Mouse (Mus musculus): ENCODE data around the gene U2af1l4. TPM values are rescaled to one million over a fixed set of nuclear protein-coding genes. Genes with fewer than 3 reads are reported as not detected.
A peak's percentile ranks its signal among the peaks of the same experiment; 100 is the strongest.

The U2af1l4 gene
- polyA plus RNA-seq, 1 experiment from 2014 or later = 85.4 TPM

- Histone ChIP-seq H3K27me3 (replicated peaks; ENCODE audit: control insufficient read depth, insufficient read depth, low read length) (no peaks in the 10 kb centered on the region), H3K4me1 (ENCODE audit: control insufficient read depth, insufficient read depth, low read length) (0 out of 2 replicates have a peak, but pooled peaks cover 11% of the 10 kb centered on the region), H3K4me2 (ENCODE audit: low read depth, low read length) (peak overlapping the region; percentile 47), H3K36me3 (ENCODE audit: control insufficient read depth, insufficient read depth, low read length) (peaks cover 61% of the 10 kb centered on the region), H3K9ac (ENCODE audit: low read depth, low read length) (peak overlapping the region; percentile 35; the same call in 1 of the 2 replicates), H3K27ac (replicated peaks; ENCODE audit: low read depth, low read length) (peak overlapping the region; percentile 48), H3K9me3 (ENCODE audit: control insufficient read depth, low read length) (no peaks in the 10 kb centered on the region), H3K4me3 (ENCODE audit: low read depth, low read length) (peak overlapping the region; percentile 18)
- DNase-seq (ENCODE audit: low spot score) = no peak
- no peak for ATAC-seq (ENCODE audit: low read depth)
- 18% methylated on average over 17 of the region's 17 CpGs for WGBS
Observed at GRCm38 (mm10) chr7:30526399-30526798, 36.7 kb upstream of the U2af1l4 start.

DNA sequence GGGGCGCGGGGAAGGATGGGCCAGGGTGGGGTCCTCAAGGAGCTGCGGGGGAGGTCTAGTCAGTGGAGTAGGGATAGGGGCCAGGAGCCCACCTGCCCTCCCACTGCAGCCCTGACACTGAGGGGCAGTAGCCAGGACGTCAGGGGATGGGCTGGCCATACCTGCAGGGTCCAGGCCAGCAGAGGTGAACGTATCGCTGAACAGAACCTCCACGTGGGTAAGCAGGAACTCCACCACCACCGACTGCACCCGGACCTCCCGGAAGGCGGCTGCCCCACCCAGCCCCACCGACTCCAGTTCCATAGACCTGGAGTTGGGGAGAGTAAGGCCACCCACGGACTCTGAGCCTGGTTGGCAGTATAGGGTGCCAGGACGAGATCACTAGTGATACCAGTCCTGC, 36.1 kb upstream of the U2af1l4 start:
- 0 out of 2 replicates have a peak, but pooled peaks cover 11% of the 10 kb centered on the region for H3K4me1 ChIP-seq (ENCODE audit: control insufficient read depth, insufficient read depth, low read length)
- peak overlapping the region; percentile 48; the same call in 1 of the 2 replicates for H3K27ac ChIP-seq (replicated peaks; ENCODE audit: low read depth, low read length)
- ATAC-seq (ENCODE audit: low read depth) (no peak), DNase-seq (ENCODE audit: low spot score) (no peak)
- peaks cover 67% of the 10 kb centered on the region for H3K36me3 ChIP-seq (ENCODE audit: control insufficient read depth, insufficient read depth, low read length)
- no peaks in the 10 kb centered on the region for H3K27me3 ChIP-seq (replicated peaks; ENCODE audit: control insufficient read depth, insufficient read depth, low read length)
- H3K4me3 ChIP-seq (ENCODE audit: low read depth, low read length) = peak overlapping the region; percentile 18; the same call in 1 of the 2 replicates
- H3K9ac ChIP-seq (ENCODE audit: low read depth, low read length) = peak overlapping the region; percentile 35; the same call in 1 of the 2 replicates
- peak overlapping the region; percentile 47 for H3K4me2 ChIP-seq (ENCODE audit: low read depth, low read length)
- whole genome bisulfite sequencing = 74% methylated on average over 8 of the region's 14 CpGs
- no peaks in the 10 kb centered on the region for H3K9me3 ChIP-seq (ENCODE audit: control insufficient read depth, low read length)

GRCm38 (mm10) chr7:30531291-30531815, 31.7 kb upstream of the U2af1l4 start:
- peak; percentile 13 for DNase-seq (ENCODE audit: low spot score)
- Histone ChIP-seq H3K36me3 (ENCODE audit: control insufficient read depth, insufficient read depth, low read length) (peaks cover 55% of the 10 kb centered on the region), H3K9ac (ENCODE audit: low read depth, low read length) (no peak overlapping the region)

DNA sequence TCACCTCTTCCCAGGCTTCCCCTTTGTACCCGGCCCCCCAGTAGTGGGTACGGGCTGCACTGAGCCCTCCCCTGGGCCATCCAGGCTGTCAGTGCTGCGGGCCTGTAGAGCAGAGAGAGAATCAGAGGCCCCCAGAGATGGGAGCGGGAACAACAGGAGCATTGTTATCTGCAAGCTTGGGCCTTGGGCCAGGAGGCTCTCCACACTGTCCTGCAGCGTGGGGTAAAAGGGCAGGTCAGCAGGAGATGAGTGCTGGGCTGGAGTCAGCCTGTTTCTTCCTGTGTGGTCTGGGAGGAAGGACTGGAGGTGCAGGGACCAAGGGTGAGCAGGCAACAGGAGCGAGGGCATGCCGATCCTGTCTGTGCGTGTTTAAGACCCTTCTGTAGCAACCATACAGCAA, 30.2 kb upstream of the U2af1l4 start:
- 34% methylated on average over 5 of the region's 8 CpGs for WGBS
- Histone ChIP-seq H3K27ac (replicated peaks; ENCODE audit: low read depth, low read length) (no peak overlapping the region), H3K27me3 (replicated peaks; ENCODE audit: control insufficient read depth, insufficient read depth, low read length) (no peaks in the 10 kb centered on the region), H3K4me2 (ENCODE audit: low read depth, low read length) (peak overlapping the region; percentile 78; the same call in 1 of the 2 replicates), H3K9me3 (ENCODE audit: control insufficient read depth, low read length) (no peaks in the 10 kb centered on the region), H3K4me1 (ENCODE audit: control insufficient read depth, insufficient read depth, low read length) (peaks cover 12% of the 10 kb centered on the region; the same call in 1 of the 2 replicates), H3K9ac (ENCODE audit: low read depth, low read length) (peak overlapping the region; percentile 46), H3K4me3 (ENCODE audit: low read depth, low read length) (0 out of 2 replicates have a peak overlapping the region, but pooled peaks have one; percentile 2), H3K36me3 (ENCODE audit: control insufficient read depth, insufficient read depth, low read length) (peaks cover 46% of the 10 kb centered on the region)
- ATAC-seq (ENCODE audit: low read depth) = no peak
- DNase-seq (ENCODE audit: low spot score) = peak; percentile 59

More at GRCm38 (mm10) chr7:30531291-30531815, 31.7 kb upstream of the U2af1l4 start:
- Histone ChIP-seq H3K4me1 (ENCODE audit: control insufficient read depth, insufficient read depth, low read length) (peaks cover 17% of the 10 kb centered on the region; the same call in 1 of the 2 replicates), H3K4me2 (ENCODE audit: low read depth, low read length) (no peak overlapping the region), H3K9me3 (ENCODE audit: control insufficient read depth, low read length) (no peaks in the 10 kb centered on the region), H3K4me3 (ENCODE audit: low read depth, low read length) (no peak overlapping the region), H3K27ac (replicated peaks; ENCODE audit: low read depth, low read length) (no peak overlapping the region), H3K27me3 (replicated peaks; ENCODE audit: control insufficient read depth, insufficient read depth, low read length) (no peaks in the 10 kb centered on the region)
- ATAC-seq (ENCODE audit: low read depth) = no peak
- 77% methylated on average over 9 of the region's 9 CpGs for WGBS

DNA sequence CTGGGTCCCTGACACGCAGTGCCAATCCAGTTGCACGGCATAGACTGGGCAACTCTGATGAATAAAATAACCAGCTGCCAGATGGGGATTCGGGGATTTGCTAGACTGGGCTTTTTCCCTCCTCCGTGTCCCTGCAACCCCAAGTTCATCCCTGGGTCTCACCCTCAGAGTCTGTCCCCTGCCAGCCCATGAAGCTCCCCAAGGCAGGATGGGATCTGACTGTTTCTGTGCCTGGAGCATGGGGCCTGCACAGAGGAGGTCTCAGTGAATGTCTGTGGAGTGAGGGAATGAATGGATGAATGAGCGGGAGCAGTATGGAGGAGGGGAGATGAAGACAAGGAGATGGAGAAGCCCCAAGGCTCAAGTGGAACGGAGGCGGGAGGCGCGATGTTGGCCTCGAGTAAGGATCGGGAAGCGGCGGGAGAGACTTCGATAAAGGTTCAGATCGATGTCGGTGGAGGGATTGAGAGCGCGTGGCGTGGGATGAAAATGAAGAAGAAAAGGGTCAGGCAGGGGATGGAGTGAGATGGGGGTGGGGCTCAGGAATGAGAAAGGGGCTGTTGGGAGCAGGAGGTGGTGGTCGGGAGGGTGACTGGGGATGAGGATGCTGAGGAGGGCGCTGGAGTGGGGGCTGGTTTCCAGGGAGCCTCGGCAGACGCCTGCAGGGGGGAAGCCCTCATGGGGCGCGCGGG, 29.0 kb upstream of the U2af1l4 start:
- Histone ChIP-seq H3K4me3 (ENCODE audit: low read depth, low read length) (peak overlapping the region; percentile 60), H3K4me1 (ENCODE audit: control insufficient read depth, insufficient read depth, low read length) (peaks cover 12% of the 10 kb centered on the region; the same call in 1 of the 2 replicates), H3K9ac (ENCODE audit: low read depth, low read length) (peak overlapping the region; percentile 68), H3K27me3 (replicated peaks; ENCODE audit: control insufficient read depth, insufficient read depth, low read length) (no peaks in the 10 kb centered on the region), H3K9me3 (ENCODE audit: control insufficient read depth, low read length) (no peaks in the 10 kb centered on the region), H3K4me2 (ENCODE audit: low read depth, low read length) (peak overlapping the region; percentile 78), H3K36me3 (ENCODE audit: control insufficient read depth, insufficient read depth, low read length) (peaks cover 40% of the 10 kb centered on the region), H3K27ac (replicated peaks; ENCODE audit: low read depth, low read length) (no peak overlapping the region)
- DNase-seq (ENCODE audit: low spot score) (peak; percentile 7), ATAC-seq (ENCODE audit: low read depth) (peak; percentile 19)
- 6% methylated on average over 25 of the region's 26 CpGs for WGBS

DNA sequence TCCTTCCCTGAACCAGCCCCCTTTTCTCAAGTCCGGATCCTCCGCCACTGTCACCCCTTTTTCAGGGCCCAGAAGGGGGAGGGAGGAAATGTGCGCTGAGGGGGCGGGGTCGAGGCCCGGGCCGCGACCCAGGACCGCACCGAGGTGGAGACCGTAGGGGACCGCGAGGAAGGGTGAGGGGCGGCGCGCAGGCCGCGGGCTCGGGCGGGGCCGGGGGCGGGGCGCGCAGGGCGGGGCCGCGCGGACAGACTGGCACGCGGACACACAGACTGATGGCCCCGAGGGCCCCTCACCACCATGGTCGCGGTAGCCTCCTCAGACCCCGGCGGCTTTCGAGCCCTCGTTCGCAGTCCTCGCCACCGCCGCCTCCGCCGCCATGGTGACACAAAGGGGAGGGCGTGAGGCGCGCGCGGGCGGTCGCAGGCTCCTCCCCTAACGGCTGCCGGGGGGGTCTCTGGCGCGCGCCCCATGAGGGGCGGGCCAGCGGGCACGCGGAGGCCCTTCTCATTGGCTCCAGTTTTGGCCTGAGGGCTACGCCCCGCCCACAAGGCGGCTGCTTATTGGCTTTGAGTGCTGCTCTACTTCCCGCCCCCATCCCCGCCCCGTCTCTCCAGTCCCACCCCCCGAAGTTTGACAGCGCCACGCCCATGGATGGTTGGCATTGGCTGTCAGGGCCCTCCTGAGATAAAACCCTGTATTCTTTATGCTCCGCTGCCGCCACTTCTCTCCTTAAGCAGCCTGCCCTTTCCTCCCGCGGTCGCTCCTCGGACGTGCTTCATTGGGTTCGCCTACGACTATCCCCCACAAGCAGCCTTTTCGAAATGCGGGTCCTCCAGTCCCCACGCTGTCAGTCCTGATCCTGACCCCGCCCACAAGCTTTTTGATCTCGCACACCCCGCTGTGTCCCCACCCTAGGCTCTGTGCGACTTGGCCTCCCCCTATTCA, 28.2 kb upstream of the U2af1l4 start, which contains the start of gene Arhgap33:
Gene Arhgap33, minus strand, starts transcription at position 428 of the 945 bp plus-strand sequence.
- Histone ChIP-seq H3K4me1 (ENCODE audit: control insufficient read depth, insufficient read depth, low read length) (peaks cover 12% of the 10 kb centered on the region; the same call in 1 of the 2 replicates), H3K27me3 (replicated peaks; ENCODE audit: control insufficient read depth, insufficient read depth, low read length) (no peaks in the 10 kb centered on the region), H3K9ac (ENCODE audit: low read depth, low read length) (peak within 1 kb of the TSS; percentile 68), H3K4me3 (ENCODE audit: low read depth, low read length) (peak within 1 kb of the TSS; percentile 60), H3K9me3 (ENCODE audit: control insufficient read depth, low read length) (no peaks in the 10 kb centered on the region), H3K36me3 (ENCODE audit: control insufficient read depth, insufficient read depth, low read length) (peaks cover 40% of the 10 kb centered on the region), H3K4me2 (ENCODE audit: low read depth, low read length) (peak within 1 kb of the TSS; percentile 78), H3K27ac (replicated peaks; ENCODE audit: low read depth, low read length) (peak within 1 kb of the TSS; percentile 30; the same call in 1 of the 2 replicates)
- DNase-seq (ENCODE audit: low spot score) (peak; percentile 99), ATAC-seq (ENCODE audit: low read depth) (peak; percentile 93)
- WGBS = 1% methylated on average over 39 of the region's 84 CpGs

- no peaks in the 10 kb centered on the region for H3K4me1 ChIP-seq (ENCODE audit: control insufficient read depth, insufficient read depth, low read length)
- no peak for DNase-seq (ENCODE audit: low spot score)
- H3K27me3 ChIP-seq (replicated peaks; ENCODE audit: control insufficient read depth, insufficient read depth, low read length) = no peaks in the 10 kb centered on the region
- H3K4me2 ChIP-seq (ENCODE audit: low read depth, low read length) = no peak overlapping the region
- H3K9ac ChIP-seq (ENCODE audit: low read depth, low read length) = no peak overlapping the region
- no peak for ATAC-seq (ENCODE audit: low read depth)
- peaks cover 40% of the 10 kb centered on the region for H3K36me3 ChIP-seq (ENCODE audit: control insufficient read depth, insufficient read depth, low read length)
- no peak overlapping the region for H3K4me3 ChIP-seq (ENCODE audit: low read depth, low read length)
- H3K9me3 ChIP-seq (ENCODE audit: control insufficient read depth, low read length) = no peaks in the 10 kb centered on the region
- WGBS = 87% methylated on average over 7 of the region's 7 CpGs
- H3K27ac ChIP-seq (replicated peaks; ENCODE audit: low read depth, low read length) = no peak overlapping the region
Observed at GRCm38 (mm10) chr7:30540572-30540971, 22.5 kb upstream of the U2af1l4 start.

- no peak for DNase-seq (ENCODE audit: low spot score)
- Histone ChIP-seq H3K36me3 (ENCODE audit: control insufficient read depth, insufficient read depth, low read length) (peaks cover 66% of the 10 kb centered on the region), H3K9me3 (ENCODE audit: control insufficient read depth, low read length) (no peaks in the 10 kb centered on the region), H3K4me2 (ENCODE audit: low read depth, low read length) (no peak overlapping the region), H3K27me3 (replicated peaks; ENCODE audit: control insufficient read depth, insufficient read depth, low read length) (no peaks in the 10 kb centered on the region), H3K27ac (replicated peaks; ENCODE audit: low read depth, low read length) (no peak overlapping the region), H3K4me1 (ENCODE audit: control insufficient read depth, insufficient read depth, low read length) (no peaks in the 10 kb centered on the region), H3K9ac (ENCODE audit: low read depth, low read length) (no peak overlapping the region), H3K4me3 (ENCODE audit: low read depth, low read length) (no peak overlapping the region)
- 84% methylated on average over 2 of the region's 2 CpGs for WGBS
- ATAC-seq (ENCODE audit: low read depth) = no peak
Observed at GRCm38 (mm10) chr7:30544327-30544726, 18.8 kb upstream of the U2af1l4 start.
